Mouse (Mus musculus) testis, adult 2 months (tissue): Measurements from ENCODE around the gene Zfhx3.

ENCODE experiments used
- CTCF ChIP-seq: fragments of 200-500 bp; IDR thresholded peaks from 2 replicates; pipeline ENCODE4 v1.5.1; 2012; ENCODE audit warnings: low read depth, mild to moderate bottlenecking, inconsistent platforms, low read length, moderate library complexity; ENCODE audit not compliant: control insufficient read depth, insufficient read depth, insufficient replicate concordance
- POLR2A ChIP-seq: fragments of 200-500 bp; IDR thresholded peaks from 2 replicates; pipeline ENCODE4 v1.6.1; 2012; ENCODE audit warnings: low read depth, mild to moderate bottlenecking, inconsistent platforms, low read length, moderate library complexity; ENCODE audit not compliant: control insufficient read depth

DNA sequence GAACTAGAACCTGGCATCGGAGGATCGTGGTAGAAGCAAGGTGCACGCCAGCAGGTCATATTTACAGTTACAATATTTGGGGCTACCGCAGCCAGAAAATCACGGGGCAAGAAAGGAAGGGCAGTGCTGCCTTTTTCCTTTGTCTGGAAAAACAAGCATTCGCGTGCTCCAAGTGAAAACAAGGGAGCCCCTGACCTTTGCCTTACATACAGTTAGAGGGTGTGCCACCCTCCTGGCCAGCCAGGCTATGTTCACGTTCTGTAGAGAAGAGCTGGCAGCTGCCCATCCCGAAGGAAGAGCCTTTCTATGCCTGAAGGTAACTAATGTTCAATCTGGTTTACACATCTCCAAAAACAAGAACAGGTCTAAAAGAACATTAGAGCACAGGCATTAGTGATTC lies 1064.5 kb downstream of the Zfhx3 start:
- no peak for TF ChIP-seq POLR2A
- no peak for TF ChIP-seq CTCF
